Mouse (Mus musculus) limb, embryonic 14.5 days (tissue): Measurements from ENCODE around the gene Alx3. TPM values are rescaled to one million over a fixed set of nuclear protein-coding genes. Genes with fewer than 3 reads are reported as not detected.

Source experiments
- ATAC-seq: fragments of 200-750 bp; cut with Nextera tagmentation; 2 replicates; pipeline ENCODE4 v1.8.0; 2017; ENCODE audit warnings: low read depth, moderate number of reproducible peaks, moderate TSS enrichment; ENCODE audit not compliant: low FRiP score
- DNase-seq: peaks from one replicate; pipeline ENCODE4 v3.0.0-alpha.2; 2015; ENCODE audit warnings: low spot score
- H3K27ac ChIP-seq: fragments of 300-500 bp; sonication (generic); replicated peaks from 2 replicates; pipeline ENCODE4 v1.5.1; 2014; ENCODE audit warnings: low read depth, mild to moderate bottlenecking, low read length, moderate library complexity, mixed read lengths
- H3K27me3 ChIP-seq: fragments of 300-500 bp; sonication (generic); 2 replicates; pipeline ENCODE4 v1.6.1; 2014; ENCODE audit warnings: low read length, mixed read lengths; ENCODE audit not compliant: control insufficient read depth, insufficient read depth
- H3K36me3 ChIP-seq: fragments of 300-500 bp; sonication (generic); 2 replicates; pipeline ENCODE4 v1.6.1; 2014; ENCODE audit warnings: mild to moderate bottlenecking, low read length, moderate library complexity, mixed read lengths; ENCODE audit not compliant: control insufficient read depth, insufficient read depth
- H3K4me1 ChIP-seq: fragments of 300-500 bp; sonication (generic); 2 replicates; pipeline ENCODE4 v1.6.1; 2014; ENCODE audit warnings: antibody characterized with exemption, low read length, mixed read lengths; ENCODE audit not compliant: control insufficient read depth, insufficient read depth
- H3K4me2 ChIP-seq: fragments of 300-500 bp; sonication (generic); replicated peaks from 2 replicates; pipeline ENCODE4 v1.6.1; 2014; ENCODE audit warnings: low read depth, mild to moderate bottlenecking, low read length, moderate library complexity; ENCODE audit not compliant: severe bottlenecking
- H3K4me3 ChIP-seq: fragments of 300-500 bp; sonication (generic); replicated peaks from 2 replicates; pipeline ENCODE4 v1.5.1; 2014; ENCODE audit warnings: low read length
- H3K9ac ChIP-seq: fragments of 300-500 bp; sonication (generic); 2 replicates; pipeline ENCODE4 v1.6.1; 2014; ENCODE audit warnings: mild to moderate bottlenecking, low read depth, low read length, moderate library complexity; ENCODE audit not compliant: severe bottlenecking
- H3K9me3 ChIP-seq: fragments of 300-500 bp; sonication (generic); 2 replicates; pipeline ENCODE4 v1.6.1; 2016; ENCODE audit warnings: low read length; ENCODE audit not compliant: control insufficient read depth
- POLR2A ChIP-seq: fragments of 200-500 bp; IDR thresholded peaks from 2 replicates; pipeline ENCODE4 v1.8.0; 2012; ENCODE audit warnings: inconsistent platforms, mild to moderate bottlenecking, moderate library complexity, borderline replicate concordance; ENCODE audit not compliant: insufficient read depth, insufficient read length; ENCODE audit errors: extremely low read depth
- WGBS: fragments of 180-500 bp; shearing (Covaris S2); extraction: QIAGEN DNeasy Blood & Tissue Kit; methylation state at CpG from one replicate; pipeline ENCODE4 v1.1.7; 2014; 5-methylcytosine and 5-hydroxymethylcytosine counted together
- polyA plus RNA-seq, 2 experiments: library from polyadenylated mRNA; depleted of rRNA in 1 of 2; stranded (reverse) in 1 of 2; unstranded in 1 of 2; fragments of >200 nt; fragmentation: Nextera tagmentation in 1 of 2; extraction: Ambion mirVana in 1 of 2; gene quantifications; 2 replicates each; pipeline versions ENCODE4 v1.2.1 to v1.2.3; 2012 to 2014

Gene Alx3
- 9.5 and 13.9 TPM in 2 replicates for polyA plus RNA-seq (2012; rRNA removed)
- 14.9 and 16.5 TPM in 2 replicates for polyA plus RNA-seq (2014; fragmentation: Nextera tagmentation; extraction: Ambion mirVana)

DNA sequence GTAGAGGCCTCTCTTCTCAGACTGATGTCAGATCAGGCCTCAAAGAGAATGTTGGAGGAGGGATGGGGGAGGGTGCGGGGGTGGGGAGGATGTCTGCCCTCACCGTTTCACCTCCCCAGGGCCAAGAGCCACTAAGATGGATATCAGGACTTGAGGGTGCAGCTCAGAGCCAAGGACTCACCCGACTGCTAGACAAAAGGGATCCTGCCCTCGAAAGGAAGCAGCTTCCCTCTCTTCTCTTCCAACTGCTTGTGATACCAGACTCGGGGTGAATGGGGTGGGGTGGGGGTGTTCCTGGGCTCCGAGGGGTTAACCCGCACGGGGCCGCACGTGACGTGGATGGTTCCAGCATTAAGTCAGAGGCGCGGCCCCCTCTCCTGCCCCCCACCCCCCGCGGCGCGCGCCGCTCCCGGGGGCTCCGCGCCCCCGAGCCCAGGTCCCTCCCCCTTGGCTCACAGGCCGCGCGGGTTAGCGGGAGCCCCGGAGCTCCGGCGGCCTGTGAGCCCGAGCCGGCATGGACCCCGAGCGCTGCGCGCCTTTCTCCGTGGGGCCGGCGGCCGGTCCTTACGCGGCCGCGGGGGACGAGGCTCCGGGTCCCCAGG is at the start of gene Alx3:
TSS of gene Alx3 (plus strand) at position 370 of the 602 bp plus-strand sequence.
- H3K4me1 ChIP-seq: peaks cover 21% of the 10 kb centered on the region
- 0 out of 2 replicates have a peak within 1 kb of the TSS, but pooled peaks have one; percentile 38 for H3K27ac ChIP-seq
- 0% methylated on average over 31 of the region's 46 CpGs for WGBS
- peak within 1 kb of the TSS; percentile 93 for H3K4me2 ChIP-seq
- peak within 1 kb of the TSS; percentile 59 for H3K9ac ChIP-seq
- H3K4me3 ChIP-seq: peak within 1 kb of the TSS; percentile 54
- TF ChIP-seq POLR2A: no peak
- ATAC-seq (0 out of 2 replicates have a peak, but pooled peaks have one; percentile 38), DNase-seq (no peak)
- peaks cover 45% of the 10 kb centered on the region for H3K27me3 ChIP-seq
- no peaks in the 10 kb centered on the region for H3K9me3 ChIP-seq
- no peaks in the 10 kb centered on the region for H3K36me3 ChIP-seq

DNA sequence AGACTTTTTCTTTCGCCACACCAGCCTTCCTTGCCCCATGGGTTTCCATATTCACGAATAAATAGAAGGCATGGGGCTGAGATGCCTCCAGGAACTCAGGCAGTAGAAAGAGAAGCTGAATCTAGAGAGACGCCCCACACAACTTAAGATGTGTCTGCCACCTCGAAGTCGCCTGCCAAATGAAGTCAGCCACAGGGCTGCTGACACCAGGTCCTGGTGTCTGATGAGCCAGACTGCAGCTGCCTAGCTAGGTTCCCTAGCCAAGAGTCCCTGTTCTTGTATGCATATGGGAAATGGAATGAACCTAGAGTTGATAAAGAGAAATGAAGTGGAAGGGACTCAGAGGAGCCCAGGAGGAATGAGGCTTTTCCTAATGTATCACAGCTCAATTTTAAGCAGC is 49.6 kb upstream of the Alx3 start:
- TF ChIP-seq POLR2A: no peak
- H3K27me3 ChIP-seq: no peaks in the 10 kb centered on the region

DNA sequence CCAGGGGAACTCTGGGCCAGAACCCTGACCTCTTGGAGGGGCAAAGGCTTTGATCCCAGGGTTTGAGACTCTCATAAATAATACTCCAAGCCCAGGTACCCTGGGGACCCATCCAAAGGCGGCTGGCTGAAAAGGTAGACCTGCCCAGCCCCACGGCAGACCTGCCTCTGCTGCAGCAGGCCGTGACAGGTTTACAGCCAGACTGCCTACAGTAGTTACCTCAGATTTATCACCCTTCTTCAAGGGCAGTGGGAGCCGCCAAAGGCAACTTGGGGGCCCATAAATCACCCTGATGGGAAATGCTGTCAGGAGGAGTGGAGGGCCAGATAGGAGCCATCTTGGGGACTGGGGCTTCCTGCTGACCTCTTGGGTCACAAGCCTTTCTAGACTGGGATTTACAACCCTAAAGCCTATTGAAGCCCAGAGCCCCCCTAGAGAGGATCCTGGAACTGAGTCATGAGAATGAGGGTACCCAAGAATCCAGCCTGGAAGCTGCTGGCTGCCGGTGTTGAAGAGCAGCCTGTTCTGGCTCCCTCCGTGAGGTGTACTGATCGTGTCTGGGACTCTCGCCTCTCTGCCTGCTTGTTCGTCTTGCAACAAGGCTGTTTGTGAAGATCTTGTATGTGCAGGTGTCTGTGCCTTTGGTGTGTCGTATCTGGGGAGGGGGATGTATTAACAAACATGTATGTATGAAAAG is 49.0 kb upstream of the Alx3 start:
- H3K9ac ChIP-seq: no peak overlapping the region
- no peak overlapping the region for H3K4me2 ChIP-seq
- no peaks in the 10 kb centered on the region for H3K27me3 ChIP-seq
- H3K9me3 ChIP-seq: no peaks in the 10 kb centered on the region
- no peak overlapping the region for H3K4me3 ChIP-seq
- no peaks in the 10 kb centered on the region for H3K36me3 ChIP-seq
- H3K4me1 ChIP-seq: peaks cover 22% of the 10 kb centered on the region
- 0 out of 2 replicates have a peak overlapping the region, but pooled peaks have one; percentile 20 for H3K27ac ChIP-seq
- ATAC-seq (peak; percentile 45; the same call in 1 of the 2 replicates), DNase-seq (no peak)
- TF ChIP-seq POLR2A: no peak
- WGBS: 20% methylated on average over 10 of the region's 10 CpGs

More for the DNA sequence above, 49.6 kb upstream of the Alx3 start:
- Histone ChIP-seq H3K4me1 (peaks cover 22% of the 10 kb centered on the region), H3K36me3 (no peaks in the 10 kb centered on the region), H3K4me2 (no peak overlapping the region), H3K4me3 (no peak overlapping the region), H3K9me3 (no peaks in the 10 kb centered on the region), H3K9ac (no peak overlapping the region), H3K27ac (no peak overlapping the region)
- ATAC-seq (no peak), DNase-seq (no peak)
- WGBS: 26% methylated on average over 5 of the region's 5 CpGs

- no peak overlapping the region for H3K9ac ChIP-seq
- no peaks in the 10 kb centered on the region for H3K27me3 ChIP-seq
- H3K9me3 ChIP-seq: no peaks in the 10 kb centered on the region
- TF ChIP-seq POLR2A: no peak
- no peak overlapping the region for H3K4me2 ChIP-seq
- ATAC-seq (no peak), DNase-seq (no peak)
- no peaks in the 10 kb centered on the region for H3K36me3 ChIP-seq
- WGBS: 41% methylated on average over 2 of the region's 2 CpGs
- H3K4me3 ChIP-seq: no peak overlapping the region
- peaks cover 22% of the 10 kb centered on the region for H3K4me1 ChIP-seq
- no peak overlapping the region for H3K27ac ChIP-seq
Observed at GRCm38 (mm10) chr3:107546956-107547355, 47.9 kb upstream of the Alx3 start.

DNA sequence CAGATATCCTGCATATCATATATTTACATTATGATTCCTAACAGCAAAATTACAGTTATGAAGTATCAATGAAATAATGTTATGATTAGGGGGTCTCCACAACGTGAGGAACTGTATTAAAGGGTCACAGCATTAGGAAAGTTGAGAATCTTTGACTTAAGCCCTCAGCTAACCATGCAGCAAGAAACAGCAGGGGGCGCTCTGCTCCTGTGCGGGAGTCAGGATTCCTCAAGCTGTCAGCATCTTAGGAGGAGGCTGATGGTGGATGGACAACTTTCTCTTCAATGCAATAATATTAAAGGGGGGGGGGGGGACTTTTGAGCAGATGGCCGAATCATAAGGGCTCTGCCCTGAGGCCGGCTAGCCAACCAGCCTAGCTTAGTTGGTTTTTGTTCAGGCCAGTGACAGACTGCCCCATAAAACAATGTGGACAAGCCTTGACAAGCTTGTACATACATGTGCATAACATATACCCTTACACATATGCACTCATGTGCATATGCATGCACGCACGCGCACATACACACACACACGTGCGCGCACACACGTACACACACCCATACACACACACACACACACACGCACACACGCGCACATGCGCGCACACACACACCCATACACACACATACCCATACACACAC is 44.3 kb upstream of the Alx3 start:
- WGBS: 72% methylated on average over 17 of the region's 17 CpGs
- TF ChIP-seq POLR2A: no peak
- peaks cover 14% of the 10 kb centered on the region for H3K4me1 ChIP-seq
- no peak overlapping the region for H3K4me3 ChIP-seq
- H3K27me3 ChIP-seq: no peaks in the 10 kb centered on the region
- H3K9ac ChIP-seq: no peak overlapping the region
- ATAC-seq (peak; percentile 39; the same call in 1 of the 2 replicates), DNase-seq (peak; percentile 70)
- no peak overlapping the region for H3K4me2 ChIP-seq
- no peak overlapping the region for H3K27ac ChIP-seq
- H3K36me3 ChIP-seq: no peaks in the 10 kb centered on the region
- no peaks in the 10 kb centered on the region for H3K9me3 ChIP-seq
